Mouse (Mus musculus): ENCODE data around the gene Kirrel. TPM values are rescaled to one million over a fixed set of nuclear protein-coding genes. Genes with fewer than 3 reads are reported as not detected.

The Kirrel gene
- polyA plus RNA-seq, 1 experiment from 2014 or later, result 4.1 TPM

GRCm38 (mm10) chr3:87041733-87042132 lies 132.8 kb downstream of the Kirrel start:
- Histone ChIP-seq H3K4me2 (replicated peaks) (no peak overlapping the region), H3K9me3 (ENCODE audit: control insufficient read depth, low read length) (no peaks in the 10 kb centered on the region), H3K36me3 (replicated peaks; ENCODE audit: control insufficient read depth, insufficient read depth) (no peaks in the 10 kb centered on the region), H3K27me3 (ENCODE audit: control insufficient read depth, insufficient read depth, low read length) (no peaks in the 10 kb centered on the region), H3K27ac (no peak overlapping the region), H3K4me1 (replicated peaks; ENCODE audit: control insufficient read depth, insufficient read depth, low read length) (no peaks in the 10 kb centered on the region), H3K4me3 (replicated peaks; ENCODE audit: low read length) (no peak overlapping the region), H3K9ac (no peak overlapping the region)
- DNase-seq (ENCODE audit: low spot score) (no peak), ATAC-seq (ENCODE audit: low FRiP score) (no peak)
- 90% methylated on average over 2 of the region's 2 CpGs for WGBS

DNA sequence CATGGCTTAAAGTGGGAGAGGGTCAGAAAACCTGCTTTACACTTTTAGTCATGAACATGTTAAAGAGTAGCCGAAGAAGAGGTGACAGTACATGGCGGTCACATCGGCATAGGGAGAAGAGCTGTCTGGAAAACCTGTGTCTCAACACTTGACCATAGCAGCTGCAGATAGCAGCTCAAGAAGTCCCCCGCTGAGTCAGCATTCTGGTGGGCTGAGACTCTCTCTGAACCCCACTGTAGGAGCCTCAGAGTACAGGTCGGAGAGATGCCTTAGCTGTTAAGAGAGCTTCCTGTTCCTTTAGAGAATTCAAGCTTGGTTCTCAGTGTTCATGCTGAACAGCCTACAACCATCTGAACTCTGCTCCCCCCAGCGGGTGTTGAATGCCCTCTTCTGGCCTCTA lies 136.0 kb downstream of the Kirrel start:
- Histone ChIP-seq H3K4me2 (replicated peaks) (no peak overlapping the region), H3K4me3 (replicated peaks; ENCODE audit: low read length) (no peak overlapping the region), H3K4me1 (replicated peaks; ENCODE audit: control insufficient read depth, insufficient read depth, low read length) (no peaks in the 10 kb centered on the region), H3K27me3 (ENCODE audit: control insufficient read depth, insufficient read depth, low read length) (no peaks in the 10 kb centered on the region), H3K9me3 (ENCODE audit: control insufficient read depth, low read length) (no peaks in the 10 kb centered on the region), H3K36me3 (replicated peaks; ENCODE audit: control insufficient read depth, insufficient read depth) (no peaks in the 10 kb centered on the region), H3K9ac (no peak overlapping the region), H3K27ac (no peak overlapping the region)
- 89% methylated on average over 6 of the region's 6 CpGs for WGBS
- ATAC-seq (ENCODE audit: low FRiP score) (no peak), DNase-seq (ENCODE audit: low spot score) (no peak)

DNA sequence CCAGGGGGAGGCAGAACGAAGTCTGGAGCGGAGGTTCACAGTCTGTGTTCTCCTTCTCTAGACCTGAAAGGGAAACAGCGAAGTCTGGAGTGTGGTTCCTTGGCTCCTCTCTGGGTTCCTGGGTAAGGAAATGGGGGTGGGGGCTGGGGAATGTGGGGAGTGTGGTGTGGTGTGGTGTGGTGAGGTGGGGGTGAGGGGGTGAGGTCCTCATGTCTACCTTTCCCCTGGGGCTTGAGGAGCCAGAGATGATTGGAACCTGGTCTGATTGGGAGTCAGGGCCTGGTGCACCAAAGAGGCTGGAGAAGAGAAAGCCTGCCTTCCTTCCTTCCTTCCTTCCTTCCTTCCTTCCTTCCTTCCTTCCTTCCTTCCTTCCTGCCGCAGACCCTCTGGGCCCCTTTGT lies 140.5 kb downstream of the Kirrel start:
- no peak for DNase-seq (ENCODE audit: low spot score)
- H3K4me3 ChIP-seq (replicated peaks; ENCODE audit: low read length), result no peak overlapping the region
- H3K4me1 ChIP-seq (replicated peaks; ENCODE audit: control insufficient read depth, insufficient read depth, low read length), result no peaks in the 10 kb centered on the region
- 99% methylated on average over 4 of the region's 4 CpGs for WGBS
- ATAC-seq (ENCODE audit: low FRiP score), result no peak
- H3K4me2 ChIP-seq (replicated peaks), result no peak overlapping the region
- no peaks in the 10 kb centered on the region for H3K36me3 ChIP-seq (replicated peaks; ENCODE audit: control insufficient read depth, insufficient read depth)
- H3K27ac ChIP-seq, result no peak overlapping the region
- H3K9ac ChIP-seq, result no peak overlapping the region
- H3K27me3 ChIP-seq (ENCODE audit: control insufficient read depth, insufficient read depth, low read length), result no peaks in the 10 kb centered on the region
- H3K9me3 ChIP-seq (ENCODE audit: control insufficient read depth, low read length), result no peaks in the 10 kb centered on the region

DNA sequence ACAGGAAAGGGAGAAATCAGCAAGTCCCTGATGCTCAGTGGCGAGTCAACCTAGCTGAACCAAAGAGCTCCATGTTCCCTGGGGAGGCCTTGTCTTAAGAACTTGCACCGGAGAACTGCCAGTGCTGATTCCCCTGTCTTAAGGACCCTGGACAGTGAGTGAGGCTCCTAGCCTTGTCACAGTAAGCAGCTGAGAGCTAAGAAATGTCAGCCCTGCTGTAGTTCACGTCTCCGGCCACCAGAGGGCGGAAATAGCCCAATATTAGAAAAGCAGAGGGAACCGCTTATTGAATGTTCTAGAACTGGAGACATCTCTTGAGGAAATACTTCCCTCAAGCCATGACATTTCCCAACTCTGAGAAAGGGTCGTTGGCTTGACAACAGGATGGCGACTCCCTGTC lies 141.2 kb downstream of the Kirrel start:
- no peak overlapping the region for H3K4me2 ChIP-seq (replicated peaks)
- no peak overlapping the region for H3K27ac ChIP-seq
- DNase-seq (ENCODE audit: low spot score), result peak; percentile 93
- H3K9ac ChIP-seq, result no peak overlapping the region
- no peaks in the 10 kb centered on the region for H3K4me1 ChIP-seq (replicated peaks; ENCODE audit: control insufficient read depth, insufficient read depth, low read length)
- H3K9me3 ChIP-seq (ENCODE audit: control insufficient read depth, low read length), result no peaks in the 10 kb centered on the region
- no peak overlapping the region for H3K4me3 ChIP-seq (replicated peaks; ENCODE audit: low read length)
- no peaks in the 10 kb centered on the region for H3K27me3 ChIP-seq (ENCODE audit: control insufficient read depth, insufficient read depth, low read length)
- 23% methylated on average over 8 of the region's 8 CpGs for WGBS
- H3K36me3 ChIP-seq (replicated peaks; ENCODE audit: control insufficient read depth, insufficient read depth), result no peaks in the 10 kb centered on the region
- ATAC-seq (ENCODE audit: low FRiP score), result no peak; the same call in 1 of the 2 replicates

DNA sequence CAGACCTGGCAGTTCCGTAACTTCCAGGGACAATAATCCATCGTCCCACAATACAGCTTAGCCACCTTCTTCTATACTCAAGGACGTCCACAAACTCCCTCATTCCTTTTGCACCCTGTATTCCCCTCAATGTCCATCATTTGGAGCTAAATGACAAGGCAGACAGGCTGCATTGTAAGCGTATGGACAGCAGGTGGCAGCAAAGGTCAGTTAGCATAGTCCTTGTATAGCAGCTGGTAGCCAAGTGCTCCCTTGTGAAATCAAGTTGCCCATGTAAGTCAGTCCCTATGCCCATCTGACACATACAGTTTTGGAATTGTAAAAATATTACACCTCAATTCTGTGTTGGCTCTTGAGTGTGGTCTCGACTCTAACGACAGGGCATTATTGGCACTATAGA lies 143.7 kb downstream of the Kirrel start:
- Histone ChIP-seq H3K36me3 (replicated peaks; ENCODE audit: control insufficient read depth, insufficient read depth) (no peaks in the 10 kb centered on the region), H3K4me3 (replicated peaks; ENCODE audit: low read length) (no peak overlapping the region), H3K4me2 (replicated peaks) (no peak overlapping the region), H3K4me1 (replicated peaks; ENCODE audit: control insufficient read depth, insufficient read depth, low read length) (no peaks in the 10 kb centered on the region), H3K9me3 (ENCODE audit: control insufficient read depth, low read length) (no peaks in the 10 kb centered on the region), H3K9ac (no peak overlapping the region), H3K27me3 (ENCODE audit: control insufficient read depth, insufficient read depth, low read length) (no peaks in the 10 kb centered on the region), H3K27ac (no peak overlapping the region)
- DNase-seq (ENCODE audit: low spot score), result peak; percentile 89
- 23% methylated on average over 6 of the region's 6 CpGs for WGBS
- ATAC-seq (ENCODE audit: low FRiP score), result no peak; the same call in 1 of the 2 replicates

Other genes starting within 250 kb of the Kirrel start
- 38.4 and 43.8 TPM in 2 replicates for gene Cd1d1, start 175.3 kb downstream of the Kirrel start, polyA plus RNA-seq (2014; fragmentation: Nextera tagmentation; extraction: Ambion mirVana)
- gene Fcrls, start 89.0 kb upstream of the Kirrel start, polyA plus RNA-seq (2014; fragmentation: Nextera tagmentation; extraction: Ambion mirVana), result 13.7 and 14.4 TPM in 2 replicates
- gene Cd5l, start 183.1 kb upstream of the Kirrel start, polyA plus RNA-seq (2014; fragmentation: Nextera tagmentation; extraction: Ambion mirVana), result 0.12 and 0.30 TPM in 2 replicates
- gene Fcrl1, start 201.6 kb upstream of the Kirrel start, polyA plus RNA-seq (2014; fragmentation: Nextera tagmentation; extraction: Ambion mirVana), result not detected in 2 replicates